Mouse (Mus musculus) MEL (cell line): ENCODE measurements around the gene 1700025G04Rik. TPM values are rescaled to one million over a fixed set of nuclear protein-coding genes. Genes with fewer than 3 reads are reported as not detected.

Source experiments
- DNase-seq: peaks from one replicate; pipeline ENCODE4 v3.0.0; 2011; ENCODE audit warnings: low read depth, low spot score
- H3K27ac ChIP-seq: 2 replicates; pipeline ENCODE4 v1.5.1; 2012; ENCODE audit warnings: low read depth, mild to moderate bottlenecking, control low read depth, low read length, moderate library complexity; ENCODE audit not compliant: control insufficient read depth
- H3K27me3 ChIP-seq, 2 experiments: fragments of 150-350 bp in 1 of 2; sonication (generic) in 1 of 2; 2 replicates each; pipeline ENCODE4 v1.6.1; 2012; ENCODE audit warnings: low read length in 2 of 2, mild to moderate bottlenecking in 2 of 2, improper control_type of control experiment in 1 of 2, moderate library complexity in 1 of 2; ENCODE audit not compliant: insufficient read depth in 2 of 2, control insufficient read depth in 1 of 2
- H3K36me3 ChIP-seq, 2 experiments: 2 replicates each; pipeline ENCODE4 v1.6.1; 2012 to 2014; ENCODE audit warnings: low read length in 2 of 2, improper control_type of control experiment in 1 of 2, inconsistent platforms in 1 of 2, mild to moderate bottlenecking in 1 of 2; ENCODE audit not compliant: insufficient read depth in 2 of 2, control insufficient read depth in 1 of 2
- H3K4me1 ChIP-seq, 2 experiments: fragments of 150-350 bp in 1 of 2; sonication (generic) in 1 of 2; 2 replicates each; pipeline ENCODE4 v1.6.1; 2012; ENCODE audit warnings: low read length in 2 of 2, improper control_type of control experiment in 1 of 2, mild to moderate bottlenecking in 1 of 2; ENCODE audit not compliant: insufficient read depth in 2 of 2, control insufficient read depth in 1 of 2
- H3K4me3 ChIP-seq, 2 experiments: fragments of 150-350 bp in 1 of 2; sonication (generic) in 1 of 2; 2 replicates each; pipeline ENCODE4 v1.5.1; 2012; ENCODE audit warnings: low read depth in 2 of 2, low read length in 2 of 2, mild to moderate bottlenecking in 2 of 2, moderate library complexity in 2 of 2, control low read depth in 1 of 2, improper control_type of control experiment in 1 of 2; ENCODE audit not compliant: control insufficient read depth in 1 of 2, insufficient read depth in 1 of 2
- H3K79me2 ChIP-seq: 2 replicates; pipeline ENCODE4 v1.6.1; 2012; ENCODE audit warnings: mild to moderate bottlenecking, low read length, moderate library complexity; ENCODE audit not compliant: control insufficient read depth, poor library complexity, insufficient read depth
- H3K9ac ChIP-seq: 2 replicates; pipeline ENCODE4 v1.6.1; 2012; ENCODE audit warnings: low read depth, mild to moderate bottlenecking, control low read depth, low read length, moderate library complexity; ENCODE audit not compliant: control insufficient read depth, poor library complexity, severe bottlenecking
- H3K9me3 ChIP-seq: fragments of 150-350 bp; sonication (generic); replicated peaks from 2 replicates; pipeline ENCODE4 v1.6.1; 2012; ENCODE audit warnings: mild to moderate bottlenecking, low read length, improper control_type of control experiment, moderate library complexity; ENCODE audit not compliant: insufficient read depth
- BHLHE40 ChIP-seq: IDR thresholded peaks from 2 replicates; pipeline ENCODE4 v1.6.1; 2012; ENCODE audit warnings: low read depth, mild to moderate bottlenecking, inconsistent platforms, low read length, improper control_type of control experiment, borderline replicate concordance
- CHD1 ChIP-seq: IDR thresholded peaks from 2 replicates; pipeline ENCODE4 v1.6.1; 2012; ENCODE audit warnings: low read depth, mild to moderate bottlenecking, inconsistent platforms, low read length, improper control_type of control experiment
- CHD2 ChIP-seq: IDR thresholded peaks from 2 replicates; pipeline ENCODE4 v1.6.1; 2011; ENCODE audit warnings: low read length, improper control_type of control experiment
- E2F4 ChIP-seq: IDR thresholded peaks from 2 replicates; pipeline ENCODE4 v1.6.1; 2011; ENCODE audit warnings: low read depth, low read length, improper control_type of control experiment, borderline replicate concordance
- ELF1 ChIP-seq: IDR thresholded peaks from 2 replicates; pipeline ENCODE4 v1.6.1; 2014; ENCODE audit warnings: low read depth, mild to moderate bottlenecking, inconsistent platforms, low read length, improper control_type of control experiment, moderate library complexity
- EP300 ChIP-seq, 2 experiments: IDR thresholded peaks; 2 replicates each; pipeline ENCODE4 v1.6.1; 2011; ENCODE audit warnings: improper control_type of control experiment in 2 of 2, low read length in 2 of 2, low read depth in 1 of 2, mild to moderate bottlenecking in 1 of 2
- ETS1 ChIP-seq: IDR thresholded peaks from 2 replicates; pipeline ENCODE4 v1.6.1; 2012; ENCODE audit warnings: low read depth, mild to moderate bottlenecking, inconsistent platforms, low read length, improper control_type of control experiment, moderate library complexity
- GABPA ChIP-seq: IDR thresholded peaks from 2 replicates; pipeline ENCODE4 v1.6.1; 2012; ENCODE audit warnings: low read depth, mild to moderate bottlenecking, inconsistent platforms, low read length, improper control_type of control experiment, moderate library complexity
- HCFC1 ChIP-seq: IDR thresholded peaks from 2 replicates; pipeline ENCODE4 v1.6.1; 2012; ENCODE audit warnings: low read depth, mild to moderate bottlenecking, inconsistent platforms, low read length, improper control_type of control experiment, moderate library complexity
- JUND ChIP-seq: IDR thresholded peaks from 2 replicates; pipeline ENCODE4 v1.6.1; 2011; ENCODE audit warnings: low read depth, mild to moderate bottlenecking, improper control_type of control experiment, low read length
- KAT2A ChIP-seq: conservative IDR thresholded peaks from 2 replicates; pipeline ENCODE4 v1.6.1; 2012; ENCODE audit warnings: low read depth, low read length, improper control_type of control experiment, inconsistent platforms
- MAX ChIP-seq: IDR thresholded peaks from 2 replicates; pipeline ENCODE4 v1.6.1; 2011; ENCODE audit warnings: low read length, improper control_type of control experiment
- MAZ ChIP-seq: IDR thresholded peaks from 2 replicates; pipeline ENCODE4 v1.6.1; 2012; ENCODE audit warnings: low read depth, mild to moderate bottlenecking, inconsistent platforms, low read length, improper control_type of control experiment
- MXI1 ChIP-seq: IDR thresholded peaks from 2 replicates; pipeline ENCODE4 v1.6.1; 2011; ENCODE audit warnings: mild to moderate bottlenecking, low read depth, low read length, improper control_type of control experiment
- MYC ChIP-seq: IDR thresholded peaks from 2 replicates; pipeline ENCODE4 v1.6.1; 2011; ENCODE audit warnings: low read depth, mild to moderate bottlenecking, low read length, improper control_type of control experiment, moderate library complexity
- NELFE ChIP-seq: IDR thresholded peaks from 2 replicates; pipeline ENCODE4 v1.6.1; 2011; ENCODE audit warnings: low read depth, low read length, improper control_type of control experiment
- POLR2A ChIP-seq, 2 experiments: IDR thresholded peaks; 2 replicates each; pipeline ENCODE4 v1.6.1; 2011 to 2012; ENCODE audit warnings: low read length in 2 of 2, mild to moderate bottlenecking in 2 of 2, control low read depth in 1 of 2, improper control_type of control experiment in 1 of 2, low read depth in 1 of 2, moderate library complexity in 1 of 2; ENCODE audit not compliant: control insufficient read depth in 1 of 2, insufficient read depth in 1 of 2, poor library complexity in 1 of 2
- RAD21 ChIP-seq: IDR thresholded peaks from 2 replicates; pipeline ENCODE4 v1.6.1; 2011; ENCODE audit warnings: mild to moderate bottlenecking, low read depth, low read length, improper control_type of control experiment
- SIN3A ChIP-seq: IDR thresholded peaks from 2 replicates; pipeline ENCODE4 v1.6.1; 2012; ENCODE audit warnings: low read length, improper control_type of control experiment, inconsistent platforms
- SMC3 ChIP-seq: IDR thresholded peaks from 2 replicates; pipeline ENCODE4 v1.6.1; 2011; ENCODE audit warnings: low read depth, low read length, improper control_type of control experiment
- TCF12 ChIP-seq: IDR thresholded peaks from 2 replicates; pipeline ENCODE4 v1.6.1; 2014; ENCODE audit warnings: low read depth, mild to moderate bottlenecking, inconsistent platforms, low read length, improper control_type of control experiment, moderate library complexity
- UBTF ChIP-seq: IDR thresholded peaks from 2 replicates; pipeline ENCODE4 v1.6.1; 2012; ENCODE audit warnings: low read depth, mild to moderate bottlenecking, inconsistent platforms, low read length, improper control_type of control experiment, moderate library complexity, borderline replicate concordance; ENCODE audit not compliant: insufficient read depth
- USF1 ChIP-seq: IDR thresholded peaks from 2 replicates; pipeline ENCODE4 v1.6.1; 2014; ENCODE audit warnings: low read depth, mild to moderate bottlenecking, inconsistent platforms, low read length, improper control_type of control experiment, moderate library complexity
- USF2 ChIP-seq, 2 experiments: IDR thresholded peaks; 2 replicates each; pipeline ENCODE4 v1.6.1; 2011 to 2012; ENCODE audit warnings: improper control_type of control experiment in 2 of 2, low read length in 2 of 2, borderline replicate concordance in 1 of 2, inconsistent platforms in 1 of 2, low read depth in 1 of 2, mild to moderate bottlenecking in 1 of 2; ENCODE audit not compliant: insufficient read depth in 1 of 2
- ZNF384 ChIP-seq: IDR thresholded peaks from 2 replicates; pipeline ENCODE4 v1.6.1; 2012; ENCODE audit warnings: low read depth, mild to moderate bottlenecking, inconsistent platforms, low read length, improper control_type of control experiment
- polyA plus RNA-seq, 2 experiments: library from polyadenylated mRNA; stranded (reverse) in 1 of 2; unstranded in 1 of 2; fragments of >175 nt in 1 of 2; fragments of >200 nt in 1 of 2; gene quantifications; 2 replicates each; pipeline versions ENCODE4 v1.2.1 to v1.2.4; 2012; ENCODE audit warnings: low replicate concordance in 2 of 2, low read depth in 1 of 2; ENCODE audit not compliant: insufficient read length in 2 of 2, insufficient read depth in 1 of 2, missing spikeins in 1 of 2
- total RNA-seq: library from RNA; depleted of rRNA; stranded (reverse); fragments of 300-350 nt; gene quantifications from 2 replicates; pipeline ENCODE4 v1.2.3, GENCODE M21; 2012

The 1700025G04Rik gene
- total and polyA plus RNA-seq, 3 experiments, result 0.04 to 0.91 TPM; not detected in 1

DNA sequence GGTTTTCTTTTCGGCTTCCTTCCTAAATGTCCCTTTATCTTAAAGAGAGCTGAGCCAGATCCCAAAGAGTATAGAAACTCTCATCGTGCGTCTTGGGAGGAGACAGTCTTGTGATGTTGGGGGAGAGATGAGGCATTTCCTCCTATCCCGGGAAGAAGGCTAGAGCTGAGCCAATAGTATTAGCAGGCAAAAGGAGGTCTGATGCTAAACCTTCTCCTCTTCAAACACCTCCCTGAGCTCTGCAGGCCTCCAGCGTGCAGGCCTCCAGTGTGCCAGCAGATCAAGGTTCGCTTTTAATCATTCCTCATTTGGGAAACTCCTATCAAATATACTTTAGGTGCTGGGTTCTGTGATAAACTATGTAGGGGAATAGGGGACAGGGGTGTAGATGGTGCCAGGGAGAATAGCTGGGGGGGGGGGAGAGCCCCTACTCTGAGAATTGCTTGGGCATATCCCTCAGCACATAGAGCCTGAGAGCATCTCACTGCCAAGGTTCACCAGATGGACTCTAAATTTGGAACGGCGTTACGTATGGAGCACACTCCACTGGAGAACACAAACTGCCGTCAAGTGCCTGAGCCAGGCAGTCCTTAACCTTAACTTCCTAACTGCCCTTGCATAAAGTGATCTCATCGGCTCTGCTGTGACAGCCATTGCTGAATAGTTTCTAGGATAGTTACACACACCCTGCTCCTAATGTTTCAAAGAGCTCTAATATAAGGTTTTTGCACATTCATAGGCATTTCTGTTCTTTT is 103.7 kb downstream of the 1700025G04Rik start:
- Histone ChIP-seq H3K4me3 (no peak overlapping the region), H3K79me2 (no peaks in the 10 kb centered on the region), H3K4me1 (no peaks in the 10 kb centered on the region), H3K27ac (no peak overlapping the region), H3K27me3 (no peaks in the 10 kb centered on the region), H3K9ac (no peak overlapping the region)
- no peak for DNase-seq
- TF ChIP-seq MAZ (no peak), TCF12 (no peak), ZNF384 (no peak), ETS1 (no peak), NELFE (no peak), MYC (no peak), BHLHE40 (no peak), MXI1 (no peak), ELF1 (no peak), MAX (no peak)
- TF ChIP-seq, all 39 proteins: peak for 0
- Histone ChIP-seq H3K9me3 (no peaks in the 10 kb centered on the region), H3K36me3 (no peaks in the 10 kb centered on the region)

DNA sequence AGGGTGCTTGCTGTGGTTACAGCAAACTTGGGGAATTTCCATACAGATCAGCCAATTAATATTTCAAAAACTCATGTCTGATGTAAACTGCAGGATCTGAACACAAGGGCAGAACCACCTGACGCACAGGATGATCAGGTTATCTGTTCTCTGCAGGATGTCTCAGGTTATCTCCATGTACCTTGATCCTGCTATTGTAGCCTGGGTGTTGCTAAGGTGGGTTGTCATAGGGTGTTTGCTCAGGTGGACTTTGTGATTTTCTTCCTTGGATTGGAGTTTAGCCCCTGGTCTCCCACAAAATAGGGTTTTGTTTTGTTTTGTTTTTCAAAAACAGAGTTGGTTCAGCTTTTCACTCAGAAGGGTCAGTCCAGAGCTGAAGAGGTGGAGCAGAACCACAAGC is 104.9 kb downstream of the 1700025G04Rik start:
- Histone ChIP-seq H3K4me3 (no peak overlapping the region), H3K27me3 (peaks cover 0 to 5% of the 10 kb centered on the region in 2 experiments), H3K9me3 (no peaks in the 10 kb centered on the region), H3K36me3 (no peaks in the 10 kb centered on the region), H3K79me2 (no peaks in the 10 kb centered on the region), H3K27ac (no peak overlapping the region), H3K9ac (no peak overlapping the region), H3K4me1 (no peaks in the 10 kb centered on the region)
- peak; percentile 11 for DNase-seq
- TF ChIP-seq E2F4 (no peak), RAD21 (no peak), CHD2 (no peak), POLR2A (IDR thresholded peaks at IDR 0.05; ENCODE audit: control insufficient read depth in 1 of 2, insufficient read depth in 1 of 2, low read depth in 1 of 2, low read length in 2 of 2, poor library complexity in 1 of 2) (no peak), USF1 (no peak), USF2 (IDR thresholded peaks at IDR 0.05; ENCODE audit: borderline replicate concordance in 1 of 2, insufficient read depth in 1 of 2, low read depth in 1 of 2, low read length in 2 of 2) (no peak), HCFC1 (no peak), KAT2A (no peak), TCF12 (no peak), SIN3A (no peak), JUND (no peak), CHD1 (no peak), UBTF (no peak), SMC3 (no peak), EP300 (IDR thresholded peaks at IDR 0.05; ENCODE audit: low read depth in 1 of 2, low read length in 2 of 2) (no peak), MAX (no peak), GABPA (no peak), MXI1 (no peak), MYC (no peak)
